ENCODE assay signal across 8 mouse cellular contexts in genomic region chr4:100865423-100865822, GRCm38 (mm10).
A peak's percentile ranks its signal among the peaks of the same experiment; 100 is the strongest.
DNase-seq lines count a peak whose midpoint lies in the region; ATAC-seq and TF ChIP-seq lines count a peak whose summit lies in the region.

No protein-coding gene starts in this region.

- no peak overlapping the region for H3K27ac ChIP-seq in intestine, embryonic 15.5 days
- H3K27ac ChIP-seq in intestine, postnatal 0 days (ENCODE audit: low read depth, low read length) = no peak overlapping the region
- no peak overlapping the region for H3K27ac ChIP-seq in hindbrain, embryonic 12.5 days
- 0 out of 2 replicates have a peak overlapping the region, but pooled peaks have one; percentile 46 for H3K27ac ChIP-seq in midbrain, embryonic 12.5 days (replicated peaks)

- no peak for TF ChIP-seq POLR2A in brain, embryonic 14.5 days (IDR thresholded peaks at IDR 0.05; ENCODE audit: borderline replicate concordance, extremely low read depth, insufficient read depth, insufficient read length, poor library complexity, severe bottlenecking)

- peaks cover 31% of the 10 kb centered on the region for H3K4me1 ChIP-seq in intestine, embryonic 15.5 days (replicated peaks)
- 0 out of 2 replicates have a peak, but pooled peaks cover 6% of the 10 kb centered on the region for H3K4me1 ChIP-seq in intestine, postnatal 0 days (replicated peaks; ENCODE audit: control insufficient read depth, insufficient read depth, low read length)
- H3K4me1 ChIP-seq in hindbrain, embryonic 12.5 days = peaks cover 32% of the 10 kb centered on the region
- peaks cover 45% of the 10 kb centered on the region for H3K4me1 ChIP-seq in midbrain, embryonic 12.5 days

- 40% methylated on average over 13 of the region's 13 CpGs for WGBS in intestine, embryonic 15.5 days
- 50% methylated on average over 13 of the region's 13 CpGs for WGBS in intestine, postnatal 0 days
- 39% methylated on average over 13 of the region's 13 CpGs for whole genome bisulfite sequencing in hindbrain, embryonic 12.5 days
- WGBS in midbrain, embryonic 12.5 days = 17% methylated on average over 13 of the region's 13 CpGs

- H3K9ac ChIP-seq in intestine, embryonic 15.5 days = no peak overlapping the region
- H3K9ac ChIP-seq in intestine, postnatal 0 days (ENCODE audit: low read depth, low read length) = no peak overlapping the region
- no peak overlapping the region for H3K9ac ChIP-seq in hindbrain, embryonic 12.5 days
- 0 out of 2 replicates have a peak overlapping the region, but pooled peaks have one; percentile 15 for H3K9ac ChIP-seq in midbrain, embryonic 12.5 days (replicated peaks)

- ATAC-seq in intestine, embryonic 15.5 days = no peak
- no peak for ATAC-seq in intestine, postnatal 0 days
- peak; percentile 43 for ATAC-seq in hindbrain, embryonic 12.5 days (ENCODE audit: low FRiP score)
- ATAC-seq in midbrain, embryonic 12.5 days (ENCODE audit: low FRiP score, low read depth) = peak; percentile 35; the same call in 1 of the 2 replicates
- no peak for ATAC-seq in CD4-positive, CD25-positive, alpha-beta regulatory T cell, adult 4 months

- H3K36me3 ChIP-seq in intestine, embryonic 15.5 days = no peaks in the 10 kb centered on the region
- H3K36me3 ChIP-seq in intestine, postnatal 0 days (ENCODE audit: control insufficient read depth, insufficient read depth) = no peaks in the 10 kb centered on the region
- no peaks in the 10 kb centered on the region for H3K36me3 ChIP-seq in hindbrain, embryonic 12.5 days
- no peaks in the 10 kb centered on the region for H3K36me3 ChIP-seq in midbrain, embryonic 12.5 days

- peak; percentile 47 for DNase-seq in brain, embryonic 14.5 days (ENCODE audit: low read depth)
- no peak for DNase-seq in frontal cortex, postnatal 25 days (ENCODE audit: low spot score in 2 of 2)
- DNase-seq in cerebellum, postnatal 14 days = no peak

- no peaks in the 10 kb centered on the region for H3K9me3 ChIP-seq in intestine, embryonic 15.5 days
- no peaks in the 10 kb centered on the region for H3K9me3 ChIP-seq in intestine, postnatal 0 days (ENCODE audit: control insufficient read depth)
- H3K9me3 ChIP-seq in hindbrain, embryonic 12.5 days (replicated peaks) = no peaks in the 10 kb centered on the region
- no peaks in the 10 kb centered on the region for H3K9me3 ChIP-seq in midbrain, embryonic 12.5 days

- 0 out of 2 replicates have a peak overlapping the region, but pooled peaks have one; percentile 13 for H3K4me2 ChIP-seq in intestine, embryonic 15.5 days (replicated peaks)
- no peak overlapping the region for H3K4me2 ChIP-seq in intestine, postnatal 0 days (replicated peaks; ENCODE audit: low read depth)
- H3K4me2 ChIP-seq in hindbrain, embryonic 12.5 days (replicated peaks) = peak overlapping the region; percentile 15
- H3K4me2 ChIP-seq in midbrain, embryonic 12.5 days (replicated peaks) = peak overlapping the region; percentile 30

- H3K27me3 ChIP-seq in intestine, embryonic 15.5 days (replicated peaks) = no peaks in the 10 kb centered on the region
- no peaks in the 10 kb centered on the region for H3K27me3 ChIP-seq in intestine, postnatal 0 days (replicated peaks; ENCODE audit: control insufficient read depth, insufficient read depth, low read length)
- H3K27me3 ChIP-seq in hindbrain, embryonic 12.5 days = no peaks in the 10 kb centered on the region
- no peaks in the 10 kb centered on the region for H3K27me3 ChIP-seq in midbrain, embryonic 12.5 days

- H3K4me3 ChIP-seq in intestine, embryonic 15.5 days (replicated peaks) = no peak overlapping the region
- no peak overlapping the region for H3K4me3 ChIP-seq in intestine, postnatal 0 days (ENCODE audit: low read depth, low read length)
- no peak overlapping the region for H3K4me3 ChIP-seq in hindbrain, embryonic 12.5 days
- no peak overlapping the region for H3K4me3 ChIP-seq in midbrain, embryonic 12.5 days

- TF ChIP-seq CTCF in intestine, postnatal 0 days (IDR thresholded peaks at IDR 0.05; ENCODE audit: low read depth) = no peak
- no peak for TF ChIP-seq CTCF in brain, embryonic 14.5 days (IDR thresholded peaks at IDR 0.05; ENCODE audit: borderline replicate concordance, extremely low read depth, insufficient read depth, insufficient read length)

Comparison
In these comparisons a context has a peak if more than half of its experiments do, and no peak if none do; other contexts are left out.
1. ATAC-seq: peak in hindbrain, embryonic 12.5 days (single experiment) and midbrain, embryonic 12.5 days (single experiment); none in intestine, embryonic 15.5 days (single experiment), intestine, postnatal 0 days (single experiment) and CD4-positive, CD25-positive, alpha-beta regulatory T cell, adult 4 months (single experiment).